Mouse (Mus musculus): ENCODE data around the gene Pfkm. TPM values are rescaled to one million over a fixed set of nuclear protein-coding genes. Genes with fewer than 3 reads are reported as not detected.
A peak's percentile ranks its signal among the peaks of the same experiment; 100 is the strongest.

The Pfkm gene
- total RNA-seq, 2 experiments from 2014 or later, result 71.0 to 86.3 TPM

- no peak for DNase-seq (ENCODE audit: low spot score in 2 of 2)
Measured at GRCm38 (mm10) chr15:98135671-98136070, 43.3 kb downstream of the Pfkm start.

GRCm38 (mm10) chr15:98136871-98137270 lies 44.5 kb downstream of the Pfkm start:
- no peak for DNase-seq (ENCODE audit: low spot score in 2 of 2)

- no peak for DNase-seq (ENCODE audit: low spot score in 2 of 2)
Measured at GRCm38 (mm10) chr15:98139763-98140162, 47.4 kb downstream of the Pfkm start.

- no peak for DNase-seq (ENCODE audit: low spot score in 2 of 2)
Measured at GRCm38 (mm10) chr15:98140809-98141208, 48.4 kb downstream of the Pfkm start.

- no peak for DNase-seq (ENCODE audit: low spot score in 2 of 2)
Measured at GRCm38 (mm10) chr15:98142515-98142914, 50.1 kb downstream of the Pfkm start.

- no peak for DNase-seq (ENCODE audit: low spot score in 2 of 2)
Measured at GRCm38 (mm10) chr15:98144861-98145507, 52.6 kb downstream of the Pfkm start.

- peak; percentile 91 to 93 for DNase-seq (ENCODE audit: low spot score in 2 of 2)
Measured at GRCm38 (mm10) chr15:98145559-98146181, 53.3 kb downstream of the Pfkm start.

GRCm38 (mm10) chr15:98148356-98148755 lies 56.0 kb downstream of the Pfkm start:
- DNase-seq (ENCODE audit: low spot score in 2 of 2), result no peak

- DNase-seq (ENCODE audit: low spot score in 2 of 2), result no peak
Measured at GRCm38 (mm10) chr15:98149166-98149602, 56.8 kb downstream of the Pfkm start.

- DNase-seq (ENCODE audit: low spot score in 2 of 2), result no peak
Measured at GRCm38 (mm10) chr15:98152916-98153315, 60.5 kb downstream of the Pfkm start.

- DNase-seq (ENCODE audit: low spot score in 2 of 2), result no peak
Measured at GRCm38 (mm10) chr15:98153625-98154024, 61.2 kb downstream of the Pfkm start.

GRCm38 (mm10) chr15:98154146-98154545 lies 61.8 kb downstream of the Pfkm start:
- no peak for DNase-seq (ENCODE audit: low spot score in 2 of 2)

- DNase-seq (ENCODE audit: low spot score in 2 of 2), result no peak
Measured at GRCm38 (mm10) chr15:98154631-98155030, 62.2 kb downstream of the Pfkm start.

- no peak for DNase-seq (ENCODE audit: low spot score in 2 of 2)
Measured at GRCm38 (mm10) chr15:98155272-98155671, 62.9 kb downstream of the Pfkm start.

GRCm38 (mm10) chr15:98155944-98156343 lies 63.6 kb downstream of the Pfkm start:
- DNase-seq (ENCODE audit: low spot score in 2 of 2), result no peak

GRCm38 (mm10) chr15:98157253-98157652 lies 64.9 kb downstream of the Pfkm start:
- no peak for DNase-seq (ENCODE audit: low spot score in 2 of 2)

GRCm38 (mm10) chr15:98161026-98161805 lies 68.8 kb downstream of the Pfkm start:
- no peak for DNase-seq (ENCODE audit: low spot score in 2 of 2)

- no peak for DNase-seq (ENCODE audit: low spot score in 2 of 2)
Measured at GRCm38 (mm10) chr15:98162561-98162960, 70.2 kb downstream of the Pfkm start.

GRCm38 (mm10) chr15:98165525-98165924 lies 73.1 kb downstream of the Pfkm start, which contains the start of gene Asb8:
Asb8 (minus strand) TSS chr15:98165625.
- DNase-seq (ENCODE audit: low spot score in 2 of 2), result no peak

- DNase-seq (ENCODE audit: low spot score in 2 of 2), result no peak
Measured at GRCm38 (mm10) chr15:98166963-98167644, 74.7 kb downstream of the Pfkm start, which contains the start of gene Ccdc184. Ccdc184 (plus strand) TSS chr15:98167158.
